Mouse (Mus musculus) brain, embryonic 14.5 days (tissue): ENCODE measurements around the gene Ube2e2.

Experiments used
- CTCF ChIP-seq: fragments of 200-500 bp; IDR thresholded peaks from 2 replicates; pipeline ENCODE4 v1.5.1; 2012; ENCODE audit warnings: inconsistent platforms, mild to moderate bottlenecking, moderate library complexity, borderline replicate concordance; ENCODE audit not compliant: insufficient read depth, insufficient read length; ENCODE audit errors: extremely low read depth
- POLR2A ChIP-seq: fragments of 200-500 bp; IDR thresholded peaks from 2 replicates; pipeline ENCODE4 v1.6.1; 2012; ENCODE audit warnings: mild to moderate bottlenecking, inconsistent platforms, borderline replicate concordance; ENCODE audit not compliant: poor library complexity, insufficient read depth, insufficient read length, severe bottlenecking; ENCODE audit errors: extremely low read depth

- TF ChIP-seq POLR2A (no peak), CTCF (no peak)
Observed at GRCm38 (mm10) chr14:18581735-18582134, 312.3 kb downstream of the Ube2e2 start.
